Mouse (Mus musculus) lung, adult 2 months (tissue): ENCODE data around the gene Nxpe4.

Source experiments
- CTCF ChIP-seq: fragments of 200-500 bp; IDR thresholded peaks from 2 replicates; pipeline ENCODE4 v1.5.1; 2011; ENCODE audit warnings: mild to moderate bottlenecking, low read length, control low read depth; ENCODE audit not compliant: insufficient read depth
- POLR2A ChIP-seq: fragments of 200-500 bp; IDR thresholded peaks from 2 replicates; pipeline ENCODE4 v1.6.1; 2011; ENCODE audit warnings: low read depth, mild to moderate bottlenecking, control low read depth, low read length, borderline replicate concordance; ENCODE audit errors: extremely low read depth

GRCm38 (mm10) chr9:48126815-48127214 lies 35.0 kb upstream of the Nxpe4 start:
- TF ChIP-seq POLR2A: no peak
- TF ChIP-seq CTCF: no peak
